Mouse (Mus musculus) embryo, embryonic 11.5 days (tissue): ENCODE data around the gene Platr25.
"Not testable (repeated sequence)": the region's sequence is repeated elsewhere in the genome, so short reads cannot be mapped to it uniquely, and the experiment has no call there.

Experiments used
- DNase-seq: peaks from one replicate; pipeline ENCODE4 v3.0.0-alpha.2; 2012; ENCODE audit warnings: low read depth, low spot score

The Platr25 gene

DNA sequence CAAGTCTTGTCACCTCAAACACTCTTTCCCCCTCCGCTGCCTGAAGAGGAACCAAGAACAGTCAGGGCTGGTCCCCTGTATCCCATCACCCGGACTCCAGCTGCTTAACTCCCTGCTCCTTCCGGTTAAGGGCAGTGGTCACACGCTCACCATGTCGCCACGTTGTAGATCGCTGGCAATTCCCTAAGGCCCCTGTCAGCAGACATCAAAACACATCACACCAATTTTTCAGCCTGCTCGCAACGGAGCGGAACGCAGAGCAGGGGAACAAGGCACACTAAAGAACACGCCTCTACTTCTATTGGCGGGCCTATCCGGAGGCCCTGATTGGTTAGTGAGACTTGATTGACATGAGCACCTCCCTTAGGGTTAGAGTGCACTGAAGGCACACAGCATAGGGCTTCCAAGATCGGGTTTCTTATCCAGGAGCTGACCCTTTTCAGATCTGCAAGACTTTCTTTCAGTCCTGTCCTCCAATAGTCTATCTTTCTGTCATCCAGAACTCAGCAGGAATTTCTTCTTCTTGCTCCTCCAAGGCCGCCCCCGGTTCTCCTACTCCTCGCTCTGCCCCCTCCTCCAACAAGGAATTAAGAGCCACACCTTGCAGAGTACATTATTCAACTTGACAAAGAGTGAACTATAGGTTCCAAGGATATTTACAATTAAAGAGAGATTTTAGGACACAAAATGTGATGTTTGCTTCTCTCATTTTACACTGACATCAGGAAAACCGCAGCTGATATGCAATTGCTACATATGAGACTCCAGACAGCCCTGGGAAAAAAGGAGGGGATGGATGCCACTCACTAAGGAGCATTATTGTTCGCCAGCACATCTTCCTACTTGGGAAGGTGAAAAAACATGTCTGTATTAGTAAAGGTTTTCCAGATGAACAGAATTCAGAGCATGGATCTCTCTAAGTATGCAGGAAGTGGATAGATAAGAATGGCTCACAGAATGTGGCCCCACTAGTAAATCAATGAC is at the start of gene Platr25:
Gene Platr25 (minus strand): TSS at position 278 of the 984 bp plus-strand sequence.
- DNase-seq = peak; percentile 48

- DNase-seq = not testable (repeated sequence)
Measured at GRCm38 (mm10) chr13:62807981-62808380, 47.5 kb upstream of the Platr25 start.

GRCm38 (mm10) chr13:62786135-62786493 is 25.6 kb upstream of the Platr25 start:
- not testable (repeated sequence) for DNase-seq

DNA sequence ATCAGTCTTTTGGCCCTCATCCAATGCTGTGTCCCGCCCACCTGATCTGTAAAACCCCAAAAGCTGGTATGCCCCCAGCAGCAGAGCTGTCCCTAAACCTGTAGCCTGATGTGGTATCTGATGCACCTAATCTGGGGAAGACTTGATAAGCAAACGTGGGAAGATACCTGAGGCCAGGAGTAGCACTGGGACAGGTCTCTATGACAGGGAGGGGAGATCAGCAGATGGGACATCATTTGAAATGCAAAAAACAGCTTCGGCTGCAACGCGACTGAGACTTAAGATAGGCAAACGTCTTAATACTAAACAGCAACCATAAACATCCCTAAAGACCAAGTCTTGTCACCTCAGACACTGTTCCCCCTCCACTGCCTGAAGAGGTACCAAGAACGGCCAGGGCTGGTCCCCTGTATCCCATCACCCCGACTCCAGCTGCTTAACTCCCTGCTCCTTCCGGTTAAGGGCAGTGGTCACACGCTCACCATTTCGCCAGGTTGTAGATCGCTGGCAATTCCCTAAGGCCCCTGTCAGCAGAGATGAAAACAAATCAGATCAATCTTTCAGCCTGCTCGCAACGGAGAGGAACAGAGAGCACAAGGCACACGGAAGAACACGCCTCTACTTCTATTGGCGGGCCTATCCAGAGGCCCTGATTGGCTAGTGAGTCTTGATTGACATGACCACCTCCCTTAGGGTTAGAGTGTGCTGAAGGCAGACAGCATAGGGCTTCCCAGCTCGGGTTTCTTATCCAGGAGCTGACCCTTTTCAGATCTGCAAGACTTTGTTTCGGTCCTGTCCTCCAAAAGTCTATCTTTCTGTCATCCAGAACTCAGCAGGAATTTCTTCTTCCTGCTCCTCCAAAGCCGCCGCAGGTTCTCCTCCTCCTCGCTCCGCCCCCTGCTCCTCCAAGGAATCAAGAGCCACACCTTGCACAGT is 25.0 kb upstream of the Platr25 start, which contains the start of gene Gm5141:
Gene Gm5141 (minus strand): TSS at position 610 of the 936 bp plus-strand sequence.
- peak; percentile 13 for DNase-seq

GRCm38 (mm10) chr13:62763806-62764205 is 3.3 kb upstream of the Platr25 start:
- not testable (repeated sequence) for DNase-seq

DNA sequence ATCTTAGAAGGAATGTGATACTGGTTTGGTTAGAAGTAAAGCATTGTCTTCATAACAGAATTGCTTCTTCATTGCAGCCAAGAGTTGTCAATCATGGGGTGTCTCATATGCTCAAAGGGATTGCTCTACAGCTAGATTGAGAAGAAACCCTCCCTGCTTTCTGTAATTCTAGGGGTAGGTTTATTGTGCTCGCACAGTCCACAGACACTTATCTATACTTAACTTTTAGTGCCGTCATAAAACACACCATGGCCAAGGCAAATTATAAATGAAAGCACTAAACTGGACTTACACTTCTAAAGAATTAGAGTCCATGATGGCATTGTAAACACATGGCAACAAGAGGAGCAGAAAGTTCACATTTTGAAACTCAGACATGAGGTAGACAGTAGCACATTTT is 27.2 kb downstream of the Platr25 start:
- DNase-seq = no peak

DNA sequence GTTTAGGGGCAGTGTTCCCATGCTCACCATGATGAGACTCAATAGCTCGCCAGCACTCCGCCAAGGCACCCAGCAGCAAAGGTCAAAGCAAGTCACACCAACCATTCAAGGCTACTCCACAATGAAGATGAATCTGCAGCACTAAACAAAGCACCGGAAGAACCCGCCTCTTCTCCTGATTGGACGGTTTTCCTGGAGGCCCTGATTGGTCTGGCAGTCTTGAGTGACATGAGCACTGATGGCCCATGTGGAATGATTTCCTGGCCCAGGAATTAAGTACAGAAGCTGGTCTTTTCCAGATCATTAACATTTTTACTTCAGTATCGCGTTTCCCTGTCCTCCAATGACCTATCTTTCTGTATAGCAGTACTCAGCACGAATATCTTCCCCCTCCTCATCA is 47.9 kb downstream of the Platr25 start:
- DNase-seq = not testable (repeated sequence)

- not testable (repeated sequence) for DNase-seq
Measured at GRCm38 (mm10) chr13:62685287-62685648, 75.2 kb downstream of the Platr25 start.

DNA sequence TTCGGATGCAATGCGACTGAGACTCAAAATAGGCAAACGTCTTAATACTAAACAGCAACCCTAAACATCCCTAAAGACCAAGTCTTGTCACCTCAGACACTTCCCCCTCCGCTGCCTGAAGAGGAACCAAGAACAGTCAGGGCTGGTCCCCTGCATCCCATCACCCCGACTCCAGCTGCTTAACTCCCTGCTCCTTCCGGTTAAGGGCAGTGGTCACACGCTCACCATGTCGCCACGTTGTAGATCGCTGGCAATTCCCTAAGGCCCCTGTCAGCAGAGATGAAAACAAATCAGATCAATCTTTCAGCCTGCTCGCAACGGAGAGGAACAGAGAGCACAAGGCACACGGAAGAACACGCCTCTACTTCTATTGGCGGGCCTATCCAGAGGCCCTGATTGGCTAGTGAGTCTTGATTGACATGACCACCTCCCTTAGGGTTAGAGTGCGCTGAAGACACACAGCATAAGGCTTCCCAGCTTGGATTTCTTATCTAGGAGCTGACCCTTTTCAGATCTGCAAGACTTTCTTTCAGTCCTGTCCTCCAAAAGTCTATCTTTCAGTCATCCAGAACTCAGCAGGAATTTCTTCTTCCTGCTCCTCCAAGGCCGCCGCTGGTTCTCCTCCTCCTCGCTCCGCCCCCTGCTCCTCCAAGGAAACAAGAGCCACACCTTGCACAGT is 75.8 kb downstream of the Platr25 start:
- DNase-seq = peak; percentile 11

DNA sequence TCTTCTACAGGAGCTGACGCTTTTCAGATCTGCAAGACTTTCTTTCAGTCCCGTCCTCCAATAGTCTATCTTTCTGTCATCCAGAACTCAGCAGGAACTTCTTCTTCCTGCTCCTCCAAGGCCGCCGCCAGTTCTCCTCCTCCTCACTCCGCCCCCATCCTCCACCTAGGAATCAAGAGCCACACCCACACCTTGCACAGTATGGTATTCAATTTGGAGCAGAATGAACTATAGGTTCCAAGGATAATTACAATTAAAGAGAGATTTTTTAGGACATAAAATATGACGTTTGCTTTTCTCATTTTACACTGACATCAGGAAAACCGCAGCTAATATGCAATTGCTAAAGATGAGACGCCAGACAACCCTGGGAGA is 107.2 kb downstream of the Platr25 start:
- DNase-seq = no peak

DNA sequence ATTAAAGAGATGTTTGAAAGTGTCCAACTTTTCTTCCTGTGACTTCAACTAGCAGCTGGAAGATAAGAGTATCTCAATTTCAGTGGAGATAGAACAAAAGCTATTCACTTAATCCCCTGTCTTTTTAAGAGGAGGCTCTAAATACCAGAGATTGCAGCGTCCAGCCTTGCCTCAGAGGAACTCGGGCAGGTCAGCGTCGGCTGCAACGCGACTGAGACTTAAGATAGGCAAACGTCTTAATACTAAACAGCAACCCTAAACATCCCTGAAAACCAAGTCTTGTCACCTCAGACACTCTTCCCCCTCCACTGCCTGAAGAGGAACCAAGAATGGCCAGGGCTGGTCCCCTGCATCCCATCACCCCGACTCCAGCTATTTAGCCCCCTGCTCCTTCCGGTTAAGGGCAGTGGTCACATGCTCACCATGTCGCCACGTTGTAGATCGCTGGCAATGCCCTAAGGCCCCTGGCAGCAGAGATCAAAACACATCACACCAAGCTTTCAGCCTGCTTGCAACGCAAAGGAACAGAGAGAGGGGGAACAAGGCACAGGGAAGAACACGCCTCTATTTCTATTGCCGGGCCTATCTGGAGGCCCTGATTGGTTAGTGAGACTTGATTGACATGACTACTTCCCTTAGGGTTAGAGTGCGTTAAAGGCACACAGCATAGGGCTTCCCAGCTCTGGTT is 107.7 kb downstream of the Platr25 start:
- peak; percentile 61 for DNase-seq

DNA sequence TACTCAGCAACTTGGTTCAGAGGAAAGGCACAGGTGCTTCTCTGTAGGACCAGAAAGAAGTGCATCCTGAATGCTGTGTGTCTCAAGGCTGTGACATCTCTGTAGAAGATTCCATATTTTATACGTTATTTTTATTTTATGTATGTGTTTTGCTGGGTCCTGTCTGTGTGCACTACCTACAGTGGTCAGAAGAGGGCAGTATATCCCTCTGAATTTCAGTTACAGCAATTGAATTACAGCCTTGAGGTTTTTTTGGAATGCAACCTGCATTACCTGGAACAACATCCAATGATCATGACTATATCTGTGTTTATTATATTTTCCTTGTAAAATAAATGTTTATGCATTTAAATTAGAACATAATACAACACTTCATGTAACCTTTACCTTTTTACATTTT is 133.4 kb downstream of the Platr25 start:
- DNase-seq = not testable (repeated sequence)

- DNase-seq = not testable (repeated sequence)
Measured at GRCm38 (mm10) chr13:62624277-62624665, 136.2 kb downstream of the Platr25 start.

GRCm38 (mm10) chr13:62623577-62624276 is 136.8 kb downstream of the Platr25 start, which contains the start of gene 6720489N17Rik:
Gene 6720489N17Rik (minus strand): TSS chr13:62624182.
- DNase-seq = peak; percentile 76
